Mouse (Mus musculus) ES-E14 (cell line): Measurements from ENCODE around the gene Jmjd8. TPM values are rescaled to one million over a fixed set of nuclear protein-coding genes. Genes with fewer than 3 reads are reported as not detected.
A peak's percentile ranks its signal among the peaks of the same experiment; 100 is the strongest.

Experiments used
- DNase-seq: peaks from one replicate; pipeline ENCODE4 v3.0.0-alpha.2; 2013; ENCODE audit warnings: low read depth, low spot score
- H3K27ac ChIP-seq: 2 replicates; pipeline ENCODE4 v1.5.1; 2012; ENCODE audit warnings: low read depth, mild to moderate bottlenecking, low read length, moderate library complexity, mixed read lengths; ENCODE audit not compliant: poor library complexity, insufficient read depth, severe bottlenecking
- H3K36me3 ChIP-seq: 2 replicates; pipeline ENCODE4 v1.6.1; 2012; ENCODE audit warnings: mild to moderate bottlenecking, low read length, moderate library complexity, mixed read lengths; ENCODE audit not compliant: control insufficient read depth, poor library complexity, insufficient read depth, severe bottlenecking
- H3K4me1 ChIP-seq, 2 experiments: fragments of 150-350 bp in 1 of 2; sonication (generic) in 1 of 2; 2 replicates each; pipeline ENCODE4 v1.6.1; 2012; ENCODE audit warnings: low read length in 2 of 2, mild to moderate bottlenecking in 1 of 2, mixed read lengths in 1 of 2; ENCODE audit not compliant: control insufficient read depth in 2 of 2, insufficient read depth in 2 of 2, poor library complexity in 1 of 2
- H3K4me3 ChIP-seq, 2 experiments: fragments of 150-350 bp in 1 of 2; sonication (generic) in 1 of 2; 2 replicates each; pipeline ENCODE4 v1.5.1; 2012; ENCODE audit warnings: low read length in 2 of 2, low read depth in 1 of 2, mild to moderate bottlenecking in 1 of 2, mixed read lengths in 1 of 2; ENCODE audit not compliant: insufficient read depth in 1 of 2, poor library complexity in 1 of 2, severe bottlenecking in 1 of 2
- H3K9ac ChIP-seq: 2 replicates; pipeline ENCODE4 v1.6.1; 2012; ENCODE audit warnings: low read depth, mild to moderate bottlenecking, low read length, mixed read lengths; ENCODE audit not compliant: poor library complexity, insufficient read depth, severe bottlenecking
- H3K9me3 ChIP-seq: fragments of 150-350 bp; sonication (generic); 2 replicates; pipeline ENCODE4 v1.6.1; 2012; ENCODE audit warnings: low read depth, mild to moderate bottlenecking, low read length; ENCODE audit not compliant: control insufficient read depth, insufficient read depth
- CHD2 ChIP-seq: IDR thresholded peaks from 2 replicates; pipeline ENCODE4 v1.6.1; 2014; ENCODE audit warnings: mild to moderate bottlenecking, low read depth, low read length, inconsistent platforms
- HCFC1 ChIP-seq: IDR thresholded peaks from 2 replicates; pipeline ENCODE4 v1.6.1; 2012; ENCODE audit warnings: low read length, inconsistent platforms, borderline replicate concordance; ENCODE audit not compliant: insufficient read depth
- MAFK ChIP-seq: IDR thresholded peaks from 2 replicates; pipeline ENCODE4 v1.6.1; 2014; ENCODE audit warnings: mild to moderate bottlenecking, low read depth, low read length, inconsistent platforms; ENCODE audit not compliant: insufficient read depth
- ZC3H11A ChIP-seq: IDR thresholded peaks from 2 replicates; pipeline ENCODE4 v1.6.1; 2012; ENCODE audit warnings: low read depth, mild to moderate bottlenecking, inconsistent platforms, low read length, borderline replicate concordance
- ZNF384 ChIP-seq: IDR thresholded peaks from 2 replicates; pipeline ENCODE4 v1.6.1; 2012; ENCODE audit warnings: low read depth, low read length, inconsistent platforms
- in situ Hi-C, 2 experiments: fragments of 600-800 bp; cut with MboI; formaldehyde crosslinking; loops; one replicate each; pipeline ENCODE4 v1.15.1; 2025; ENCODE audit warnings: low sequenced_read_pairs in 2 of 2, inconsistent platforms in 1 of 2; ENCODE audit not compliant: unreplicated experiment in 2 of 2
- total RNA-seq: library from RNA; depleted of rRNA; stranded (reverse); fragments of 300-350 nt; gene quantifications from 2 replicates; pipeline ENCODE4 v1.2.3, GENCODE M21; 2012

Jmjd8 gene
- total RNA-seq, 1 experiment = 25.1 TPM

- peak; percentile 96 for DNase-seq
- Histone ChIP-seq H3K27ac (peak within 1 kb of the TSS; percentile 61), H3K4me3 (peak within 1 kb of the TSS; percentile 73 to 89), H3K4me1 (peaks cover 3 to 5% of the 10 kb centered on the region in 2 experiments; a peak in 1 of 4 replicates), H3K9me3 (no peaks in the 10 kb centered on the region), H3K36me3 (peaks cover 26% of the 10 kb centered on the region), H3K9ac (peak within 1 kb of the TSS; percentile 81)
- TF ChIP-seq MAFK = no peak
- TF ChIP-seq HCFC1 = no peak; the same call in 1 of the 2 replicates
- no peak for TF ChIP-seq ZC3H11A
- TF ChIP-seq ZNF384 = no peak
- TF ChIP-seq CHD2 = no peak
- in situ Hi-C loops = no loop called here
These were observed 43.4 kb upstream of the Jmjd8 start, which contains the start of gene Haghl for GRCm38 (mm10) chr17:25785281-25785745. Gene Haghl, minus strand, starts transcription at chr17:25785673.

- no peak for DNase-seq
- H3K4me3 ChIP-seq = peak within 1 kb of the TSS; percentile 73 to 89
- TF ChIP-seq MAFK (no peak), HCFC1 (no peak), ZC3H11A (no peak), ZNF384 (no peak), CHD2 (no peak)
- H3K36me3 ChIP-seq = peaks cover 22% of the 10 kb centered on the region
- in situ Hi-C loops = no loop called here
- peak within 1 kb of the TSS; percentile 81 for H3K9ac ChIP-seq
- H3K27ac ChIP-seq = no peak within 1 kb of the TSS
- H3K4me1 ChIP-seq = peaks cover 3 to 6% of the 10 kb centered on the region in 2 experiments; a peak in 1 of 4 replicates
- no peaks in the 10 kb centered on the region for H3K9me3 ChIP-seq
These were observed 42.4 kb upstream of the Jmjd8 start, which contains the start of gene Ccdc78 for GRCm38 (mm10) chr17:25786280-25786679. Gene Ccdc78, plus strand, starts transcription at chr17:25786580.

- Histone ChIP-seq H3K27ac (no peak overlapping the region), H3K36me3 (peaks cover 16% of the 10 kb centered on the region), H3K4me1 (peaks cover 3 to 8% of the 10 kb centered on the region in 2 experiments; a peak in 1 of 4 replicates), H3K4me3 (no peak overlapping the region), H3K9ac (no peak overlapping the region), H3K9me3 (no peaks in the 10 kb centered on the region)
- no peak for DNase-seq
- in situ Hi-C loops = no loop called here
- TF ChIP-seq CHD2 (no peak), ZC3H11A (no peak), MAFK (no peak), HCFC1 (no peak), ZNF384 (no peak)
These were observed 41.7 kb upstream of the Jmjd8 start for GRCm38 (mm10) chr17:25786781-25787504.

GRCm38 (mm10) chr17:25791320-25791842 is 37.3 kb upstream of the Jmjd8 start:
- TF ChIP-seq ZNF384 (no peak), ZC3H11A (no peak), HCFC1 (no peak), CHD2 (no peak), MAFK (no peak)
- peaks cover 0 to 10% of the 10 kb centered on the region in 2 experiments; a peak in 1 of 4 replicates for H3K4me1 ChIP-seq
- H3K9ac ChIP-seq = peak overlapping the region; percentile 74
- in situ Hi-C loops = no loop called here
- H3K9me3 ChIP-seq = no peaks in the 10 kb centered on the region
- DNase-seq = no peak
- peak overlapping the region; percentile 72 to 88 for H3K4me3 ChIP-seq
- peaks cover 4% of the 10 kb centered on the region; the same call in 1 of the 2 replicates for H3K36me3 ChIP-seq
- H3K27ac ChIP-seq = no peak overlapping the region
